Mouse (Mus musculus) megakaryocyte, embryonic 14.5 days (primary cell): Measurements from ENCODE around the gene Hist1h4n.

Experiments used
- FLI1 ChIP-seq: IDR thresholded peaks from 2 replicates; pipeline ENCODE4 v1.6.1; 2012; ENCODE audit warnings: low read length, inconsistent platforms, mixed read lengths
- GATA1 ChIP-seq: IDR thresholded peaks from 3 replicates; pipeline ENCODE4 v1.6.1; 2012; ENCODE audit warnings: mixed read lengths, low read length, inconsistent platforms, borderline replicate concordance

DNA sequence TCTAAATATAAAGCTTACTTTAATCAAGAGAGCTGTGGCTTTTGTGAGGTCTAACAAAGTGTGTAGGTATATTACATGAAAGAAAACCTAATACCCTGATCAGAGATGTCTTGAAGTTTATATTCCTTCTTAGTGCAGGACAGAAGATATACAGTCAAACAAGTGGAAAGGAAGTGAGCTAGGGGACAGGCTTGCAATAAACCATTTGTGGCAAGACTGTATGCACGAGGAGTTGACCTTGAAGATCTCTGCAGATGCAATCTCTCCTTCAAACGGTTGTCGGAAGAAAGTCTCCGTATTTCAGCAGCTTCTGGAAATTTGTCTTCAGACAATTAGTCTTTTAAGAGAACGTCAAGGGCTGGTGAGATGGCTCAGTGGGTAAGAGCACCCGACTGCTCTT, 42.1 kb downstream of the Hist1h4n start:
- TF ChIP-seq GATA1 (no peak), FLI1 (no peak)
